Mouse (Mus musculus) MEL (cell line): ENCODE measurements around the gene Bace1.

Experiments
- CTCF ChIP-seq, 3 experiments: IDR thresholded peaks in 2 of 3; conservative IDR thresholded peaks in 1 of 3; 2 replicates each; pipeline ENCODE4 v1.5.1; 2011 to 2012; ENCODE audit warnings: low read length in 3 of 3, low read depth in 2 of 3, mild to moderate bottlenecking in 2 of 3, improper control_type of control experiment in 1 of 3, inconsistent platforms in 1 of 3, mixed read lengths in 1 of 3, moderate library complexity in 1 of 3; ENCODE audit not compliant: control insufficient read depth in 1 of 3, insufficient read depth in 1 of 3, poor library complexity in 1 of 3, severe bottlenecking in 1 of 3
- E2F4 ChIP-seq: IDR thresholded peaks from 2 replicates; pipeline ENCODE4 v1.6.1; 2011; ENCODE audit warnings: low read depth, low read length, improper control_type of control experiment, borderline replicate concordance
- GATA1 ChIP-seq: IDR thresholded peaks from 2 replicates; pipeline ENCODE4 v1.6.1; 2011; ENCODE audit warnings: low read depth, low read length, improper control_type of control experiment
- MYC ChIP-seq: IDR thresholded peaks from 2 replicates; pipeline ENCODE4 v1.6.1; 2011; ENCODE audit warnings: low read depth, mild to moderate bottlenecking, low read length, improper control_type of control experiment, moderate library complexity
- POLR2A ChIP-seq, 2 experiments: IDR thresholded peaks; 2 replicates each; pipeline ENCODE4 v1.6.1; 2011 to 2012; ENCODE audit warnings: low read length in 2 of 2, mild to moderate bottlenecking in 2 of 2, control low read depth in 1 of 2, improper control_type of control experiment in 1 of 2, low read depth in 1 of 2, moderate library complexity in 1 of 2; ENCODE audit not compliant: control insufficient read depth in 1 of 2, insufficient read depth in 1 of 2, poor library complexity in 1 of 2
- POLR2AphosphoS5 ChIP-seq: IDR thresholded peaks from 2 replicates; pipeline ENCODE4 v1.6.1; 2012; ENCODE audit warnings: low read depth, borderline replicate concordance, mild to moderate bottlenecking, inconsistent platforms, low read length, moderate library complexity, mixed read lengths
- TCF12 ChIP-seq: IDR thresholded peaks from 2 replicates; pipeline ENCODE4 v1.6.1; 2014; ENCODE audit warnings: low read depth, mild to moderate bottlenecking, inconsistent platforms, low read length, improper control_type of control experiment, moderate library complexity
- ZMIZ1 ChIP-seq: IDR thresholded peaks from 2 replicates; pipeline ENCODE4 v1.6.1; 2012; ENCODE audit warnings: low read depth, mild to moderate bottlenecking, inconsistent platforms, low read length, improper control_type of control experiment, moderate library complexity

- TF ChIP-seq TCF12 (no peak), ZMIZ1 (no peak), MYC (no peak), POLR2A (IDR thresholded peaks at IDR 0.05; ENCODE audit: control insufficient read depth in 1 of 2, insufficient read depth in 1 of 2, low read depth in 1 of 2, low read length in 2 of 2, poor library complexity in 1 of 2) (no peak), GATA1 (no peak), E2F4 (no peak), CTCF (IDR thresholded peaks at IDR 0.05 in 2 of 3, conservative IDR thresholded peaks at IDR 0.05 in 1 of 3; ENCODE audit: control insufficient read depth in 1 of 3, insufficient read depth in 1 of 3, low read depth in 2 of 3, low read length in 3 of 3, poor library complexity in 1 of 3, severe bottlenecking in 1 of 3) (no peak), POLR2AphosphoS5 (no peak)
These were observed 4.9 kb upstream of the Bace1 start for GRCm38 (mm10) chr9:45833461-45833860.
